Mouse (Mus musculus) hindbrain, postnatal 0 days (tissue): Measurements from ENCODE around the gene Zbtb45. TPM values are rescaled to one million over a fixed set of nuclear protein-coding genes. Genes with fewer than 3 reads are reported as not detected.

Experiments
- ATAC-seq: fragments of 200-750 bp; cut with Nextera tagmentation; 2 replicates; pipeline ENCODE4 v1.8.0; 2017; ENCODE audit warnings: mild to moderate bottlenecking, moderate TSS enrichment, moderate library complexity
- DNase-seq: peaks from one replicate; pipeline ENCODE4 v3.0.0-alpha.2; 2015; ENCODE audit warnings: low spot score
- H3K27ac ChIP-seq: fragments of 300-500 bp; sonication (generic); 2 replicates; pipeline ENCODE4 v1.5.1; 2014; ENCODE audit warnings: mild to moderate bottlenecking
- H3K27me3 ChIP-seq: fragments of 300-500 bp; sonication (generic); 2 replicates; pipeline ENCODE4 v1.6.1; 2014; ENCODE audit warnings: low read length, mixed read lengths; ENCODE audit not compliant: insufficient read depth
- H3K36me3 ChIP-seq: fragments of 300-500 bp; sonication (generic); 2 replicates; pipeline ENCODE4 v1.6.1; 2014; ENCODE audit warnings: low read length, mixed read lengths; ENCODE audit not compliant: insufficient read depth
- H3K4me1 ChIP-seq: fragments of 300-500 bp; sonication (generic); 2 replicates; pipeline ENCODE4 v1.6.1; 2014; ENCODE audit warnings: antibody characterized with exemption, low read length, mixed read lengths; ENCODE audit not compliant: insufficient read depth
- H3K4me2 ChIP-seq: fragments of 300-500 bp; sonication (generic); 2 replicates; pipeline ENCODE4 v1.6.1; 2014; ENCODE audit warnings: low read depth, mild to moderate bottlenecking, low read length, moderate library complexity, mixed read lengths
- H3K4me3 ChIP-seq: fragments of 300-500 bp; sonication (generic); 2 replicates; pipeline ENCODE4 v1.5.1; 2014; ENCODE audit warnings: low read length
- H3K9ac ChIP-seq: fragments of 300-500 bp; sonication (generic); replicated peaks from 2 replicates; pipeline ENCODE4 v1.6.1; 2014; ENCODE audit warnings: mild to moderate bottlenecking, low read length, moderate library complexity, mixed read lengths
- H3K9me3 ChIP-seq: fragments of 300-500 bp; sonication (generic); 2 replicates; pipeline ENCODE4 v1.6.1; 2016; ENCODE audit warnings: low read length, mixed read lengths
- CTCF ChIP-seq: IDR thresholded peaks from 2 replicates; pipeline ENCODE4 v1.5.1; 2016; ENCODE audit warnings: antibody characterized with exemption, control low read depth, low read depth
- WGBS: fragments of 180-500 bp; shearing (Covaris S2); extraction: QIAGEN DNeasy Blood & Tissue Kit; methylation state at CpG from one replicate; pipeline ENCODE4 v1.1.7; 2014; 5-methylcytosine and 5-hydroxymethylcytosine counted together
- polyA plus RNA-seq: library from polyadenylated mRNA; unstranded; fragments of >200 nt; fragmentation: Nextera tagmentation; extraction: Ambion mirVana; gene quantifications from 2 replicates; pipeline ENCODE4 v1.2.1, GENCODE M21; 2015
- total RNA-seq: library from RNA; depleted of rRNA; stranded (reverse); fragments of >200 nt; gene quantifications from 2 replicates; pipeline ENCODE4 v1.2.3, GENCODE M21; 2014

The Zbtb45 gene
- total and polyA plus RNA-seq, 2 experiments from 2014 or later: 24.6 to 41.6 TPM

- H3K27ac ChIP-seq: no peak overlapping the region
- H3K4me1 ChIP-seq: 0 out of 2 replicates have a peak, but pooled peaks cover 6% of the 10 kb centered on the region
- ATAC-seq: no peak
- no peaks in the 10 kb centered on the region for H3K27me3 ChIP-seq
- no peak for DNase-seq
- WGBS: 63% methylated on average over 4 of the region's 4 CpGs
- H3K9me3 ChIP-seq: no peaks in the 10 kb centered on the region
- no peak overlapping the region for H3K4me3 ChIP-seq
- TF ChIP-seq CTCF: no peak
- H3K36me3 ChIP-seq: no peaks in the 10 kb centered on the region
- no peak overlapping the region for H3K4me2 ChIP-seq
- no peak overlapping the region for H3K9ac ChIP-seq
Observed at GRCm38 (mm10) chr7:13013671-13014070, 3.8 kb upstream of the Zbtb45 start.

- under 1% methylated on average over 42 of the region's 42 CpGs for WGBS
- Histone ChIP-seq H3K36me3 (peaks cover 15% of the 10 kb centered on the region), H3K4me1 (peaks cover 10% of the 10 kb centered on the region; the same call in 1 of the 2 replicates), H3K9me3 (no peaks in the 10 kb centered on the region), H3K9ac (peak overlapping the region; percentile 56), H3K27ac (peak overlapping the region; percentile 73), H3K4me2 (peak overlapping the region; percentile 70), H3K4me3 (peak overlapping the region; percentile 44), H3K27me3 (no peaks in the 10 kb centered on the region)
- ATAC-seq (peak; percentile 92), DNase-seq (peak; percentile 97)
- TF ChIP-seq CTCF: peak; percentile 87
Observed at GRCm38 (mm10) chr7:13009143-13010004, 460 bp downstream of the Zbtb45 start.

GRCm38 (mm10) chr7:13007341-13008092, 2.3 kb downstream of the Zbtb45 start:
- no peaks in the 10 kb centered on the region for H3K9me3 ChIP-seq
- H3K4me2 ChIP-seq: peak overlapping the region; percentile 39
- peak overlapping the region; percentile 33; the same call in 1 of the 2 replicates for H3K9ac ChIP-seq
- peak overlapping the region; percentile 3; the same call in 1 of the 2 replicates for H3K4me3 ChIP-seq
- WGBS: 42% methylated on average over 53 of the region's 57 CpGs
- peaks cover 15% of the 10 kb centered on the region for H3K36me3 ChIP-seq
- TF ChIP-seq CTCF: no peak
- ATAC-seq (no peak), DNase-seq (peak; percentile 12)
- peaks cover 10% of the 10 kb centered on the region; the same call in 1 of the 2 replicates for H3K4me1 ChIP-seq
- no peaks in the 10 kb centered on the region for H3K27me3 ChIP-seq
- no peak overlapping the region for H3K27ac ChIP-seq

GRCm38 (mm10) chr7:13006531-13006930, 3.3 kb downstream of the Zbtb45 start:
- no peak for ATAC-seq
- no peak for TF ChIP-seq CTCF
- Histone ChIP-seq H3K27ac (no peak overlapping the region), H3K9ac (0 out of 2 replicates have a peak overlapping the region, but pooled peaks have one; percentile 9), H3K27me3 (no peaks in the 10 kb centered on the region), H3K9me3 (no peaks in the 10 kb centered on the region), H3K4me2 (no peak overlapping the region), H3K4me3 (no peak overlapping the region), H3K36me3 (peaks cover 15% of the 10 kb centered on the region), H3K4me1 (peaks cover 10% of the 10 kb centered on the region; the same call in 1 of the 2 replicates)
- no peak for DNase-seq
- WGBS: 89% methylated on average over 10 of the region's 10 CpGs

- Histone ChIP-seq H3K9me3 (no peaks in the 10 kb centered on the region), H3K27me3 (no peaks in the 10 kb centered on the region), H3K9ac (no peak overlapping the region), H3K36me3 (peaks cover 15% of the 10 kb centered on the region), H3K4me2 (no peak overlapping the region), H3K4me3 (no peak overlapping the region), H3K27ac (no peak overlapping the region), H3K4me1 (peaks cover 10% of the 10 kb centered on the region; the same call in 1 of the 2 replicates)
- DNase-seq: no peak
- 77% methylated on average over 17 of the region's 17 CpGs for WGBS
- no peak for ATAC-seq
- no peak for TF ChIP-seq CTCF
Observed at GRCm38 (mm10) chr7:13006011-13006410, 3.8 kb downstream of the Zbtb45 start.

- Histone ChIP-seq H3K27me3 (no peaks in the 10 kb centered on the region), H3K9me3 (no peaks in the 10 kb centered on the region), H3K4me1 (peaks cover 2% of the 10 kb centered on the region; the same call in 1 of the 2 replicates), H3K36me3 (peaks cover 15% of the 10 kb centered on the region), H3K4me2 (no peak overlapping the region), H3K27ac (no peak overlapping the region), H3K9ac (no peak overlapping the region), H3K4me3 (no peak overlapping the region)
- DNase-seq: no peak
- no peak for TF ChIP-seq CTCF
- WGBS: 73% methylated on average over 5 of the region's 5 CpGs
- no peak for ATAC-seq
Observed at GRCm38 (mm10) chr7:13003380-13003779, 6.5 kb downstream of the Zbtb45 start.
